Mouse (Mus musculus): ENCODE measurements around the gene Fnip1. TPM values are rescaled to one million over a fixed set of nuclear protein-coding genes. Genes with fewer than 3 reads are reported as not detected.
A peak's percentile ranks its signal among the peaks of the same experiment; 100 is the strongest.
"Not testable (repeated sequence)": the region's sequence is repeated elsewhere in the genome, so short reads cannot be mapped to it uniquely, and the experiment has no call there.

Fnip1 gene
- polyA plus RNA-seq, 1 experiment from 2014 or later = 8.3 TPM

DNA sequence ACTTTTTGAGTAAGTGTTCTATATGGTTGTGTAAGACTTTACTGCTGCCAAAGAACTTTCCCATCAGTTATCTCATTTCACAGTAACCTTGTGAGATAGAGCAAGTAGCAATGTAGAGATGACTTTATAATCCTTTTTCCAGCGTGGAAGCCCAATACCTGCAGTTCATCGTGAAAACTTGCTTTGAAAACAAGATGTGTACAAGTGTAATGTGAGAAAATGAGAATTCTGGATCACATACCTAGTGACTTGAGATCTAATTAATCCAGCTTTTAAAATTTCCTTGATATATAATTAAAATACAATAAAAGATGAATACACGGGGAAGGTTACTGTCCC lies 1.7 kb downstream of the Fnip1 start:
- H3K9ac ChIP-seq (ENCODE audit: low read depth, low read length) = peak overlapping the region; percentile 94; the same call in 1 of the 2 replicates
- no peaks in the 10 kb centered on the region for H3K27me3 ChIP-seq (ENCODE audit: insufficient read depth, low read length)

DNA sequence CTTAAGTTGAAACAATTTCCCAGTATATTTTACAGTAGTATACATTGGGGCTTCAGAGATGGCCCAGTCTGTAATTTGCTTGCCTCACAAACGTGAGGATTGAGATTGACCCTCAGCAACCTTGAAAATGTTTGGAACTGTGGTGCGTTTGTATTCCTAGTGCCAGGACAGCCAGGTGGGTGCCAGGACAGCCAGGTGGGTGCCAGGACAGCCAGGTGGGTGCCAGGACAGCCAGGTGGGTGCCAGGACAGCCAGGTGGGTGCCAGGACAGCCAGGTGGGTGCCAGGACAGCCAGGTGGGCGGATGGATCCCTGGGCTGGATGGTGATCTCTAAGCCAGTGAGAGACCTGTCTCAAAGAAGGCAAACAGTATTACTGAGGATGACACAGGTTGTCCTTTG lies 12.8 kb downstream of the Fnip1 start:
- DNase-seq (ENCODE audit: low spot score); H3K4me3 ChIP-seq (replicated peaks; ENCODE audit: low read depth, low read length); ATAC-seq (replicated peaks; ENCODE audit: low FRiP score, low read depth); H3K9ac ChIP-seq (ENCODE audit: low read depth, low read length); H3K27me3 ChIP-seq (ENCODE audit: insufficient read depth, low read length); H3K27ac ChIP-seq; H3K9me3 ChIP-seq (replicated peaks; ENCODE audit: low read length); H3K4me2 ChIP-seq (ENCODE audit: low read length); H3K36me3 ChIP-seq (ENCODE audit: insufficient read depth, low read length); H3K4me1 ChIP-seq (replicated peaks; ENCODE audit: insufficient read depth, low read length): not testable (repeated sequence)
- WGBS = 87% methylated on average over 3 of the region's 3 CpGs

More for the DNA sequence above, 1.7 kb downstream of the Fnip1 start:
- no peak overlapping the region for H3K27ac ChIP-seq
- DNase-seq (ENCODE audit: low spot score) (no peak), ATAC-seq (replicated peaks; ENCODE audit: low FRiP score, low read depth) (no peak)
- H3K4me2 ChIP-seq (ENCODE audit: low read length) = peak overlapping the region; percentile 74
- WGBS = 50% methylated on average over 3 of the region's 3 CpGs
- no peaks in the 10 kb centered on the region for H3K9me3 ChIP-seq (replicated peaks; ENCODE audit: low read length)
- no peaks in the 10 kb centered on the region for H3K36me3 ChIP-seq (ENCODE audit: insufficient read depth, low read length)
- TF ChIP-seq CTCF (IDR thresholded peaks at IDR 0.05; ENCODE audit: low read depth) = no peak
- peak overlapping the region; percentile 97; the same call in 1 of the 2 replicates for H3K4me3 ChIP-seq (replicated peaks; ENCODE audit: low read depth, low read length)
- peaks cover 5% of the 10 kb centered on the region; the same call in 1 of the 2 replicates for H3K4me1 ChIP-seq (replicated peaks; ENCODE audit: insufficient read depth, low read length)

DNA sequence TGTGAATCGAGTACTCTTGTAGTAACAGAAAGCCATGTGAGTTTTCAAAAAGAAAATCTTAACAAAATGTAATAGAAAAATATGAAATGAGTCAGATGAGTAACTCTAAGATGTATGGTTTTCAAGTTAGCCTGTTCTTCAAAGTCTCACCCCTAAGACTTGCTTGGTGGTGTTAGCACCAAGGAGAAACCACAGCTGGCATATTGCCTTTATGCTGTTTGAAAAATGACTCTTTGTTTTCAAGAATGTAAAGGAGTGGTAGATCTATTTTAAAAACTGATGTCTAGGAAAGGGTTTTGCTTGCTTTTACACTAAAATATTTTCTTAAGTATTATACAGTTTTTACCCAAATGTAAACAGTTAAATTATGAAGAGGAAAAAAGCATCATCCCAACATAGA lies 16.5 kb downstream of the Fnip1 start:
- H3K9me3 ChIP-seq (replicated peaks; ENCODE audit: low read length) = no peaks in the 10 kb centered on the region
- H3K4me1 ChIP-seq (replicated peaks; ENCODE audit: insufficient read depth, low read length) = no peaks in the 10 kb centered on the region
- TF ChIP-seq CTCF (IDR thresholded peaks at IDR 0.05; ENCODE audit: low read depth) = no peak
- no peak overlapping the region for H3K4me2 ChIP-seq (ENCODE audit: low read length)
- ATAC-seq (replicated peaks; ENCODE audit: low FRiP score, low read depth) = no peak
- H3K9ac ChIP-seq (ENCODE audit: low read depth, low read length) = no peak overlapping the region
- H3K27ac ChIP-seq = no peak overlapping the region
- H3K4me3 ChIP-seq (replicated peaks; ENCODE audit: low read depth, low read length) = no peak overlapping the region
- no peaks in the 10 kb centered on the region for H3K36me3 ChIP-seq (ENCODE audit: insufficient read depth, low read length)
- DNase-seq (ENCODE audit: low spot score) = no peak
- WGBS = 61% methylated on average over 1 of the region's 1 CpGs
- H3K27me3 ChIP-seq (ENCODE audit: insufficient read depth, low read length) = no peaks in the 10 kb centered on the region

DNA sequence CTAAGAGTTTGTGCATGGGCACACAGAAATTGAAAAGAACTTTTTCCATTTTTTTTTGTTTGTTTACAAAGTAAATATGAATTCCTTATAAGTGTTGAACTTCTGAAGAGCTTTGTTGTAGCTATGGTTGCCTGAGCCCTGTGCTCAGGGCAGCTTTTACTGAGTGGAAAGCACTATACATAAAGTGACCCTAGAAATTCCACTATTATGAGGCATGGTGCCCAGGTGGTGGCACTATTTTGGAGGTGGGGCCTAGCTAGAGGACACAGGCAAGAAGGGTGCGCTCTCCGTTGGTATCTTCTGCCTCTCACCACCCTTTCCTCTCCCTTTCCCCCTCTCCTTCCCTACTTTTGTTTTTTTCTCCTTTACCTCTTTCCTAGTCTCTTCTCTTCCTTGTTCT lies 18.9 kb downstream of the Fnip1 start:
- H3K36me3 ChIP-seq (ENCODE audit: insufficient read depth, low read length) = no peaks in the 10 kb centered on the region
- no peak for ATAC-seq (replicated peaks; ENCODE audit: low FRiP score, low read depth)
- 86% methylated on average over 2 of the region's 2 CpGs for WGBS
- no peak for DNase-seq (ENCODE audit: low spot score)
- no peak overlapping the region for H3K4me3 ChIP-seq (replicated peaks; ENCODE audit: low read depth, low read length)
- no peaks in the 10 kb centered on the region for H3K4me1 ChIP-seq (replicated peaks; ENCODE audit: insufficient read depth, low read length)
- H3K27ac ChIP-seq = no peak overlapping the region
- no peak overlapping the region for H3K9ac ChIP-seq (ENCODE audit: low read depth, low read length)
- TF ChIP-seq CTCF (IDR thresholded peaks at IDR 0.05; ENCODE audit: low read depth) = no peak
- no peaks in the 10 kb centered on the region for H3K27me3 ChIP-seq (ENCODE audit: insufficient read depth, low read length)
- H3K4me2 ChIP-seq (ENCODE audit: low read length) = no peak overlapping the region
- H3K9me3 ChIP-seq (replicated peaks; ENCODE audit: low read length) = no peaks in the 10 kb centered on the region

DNA sequence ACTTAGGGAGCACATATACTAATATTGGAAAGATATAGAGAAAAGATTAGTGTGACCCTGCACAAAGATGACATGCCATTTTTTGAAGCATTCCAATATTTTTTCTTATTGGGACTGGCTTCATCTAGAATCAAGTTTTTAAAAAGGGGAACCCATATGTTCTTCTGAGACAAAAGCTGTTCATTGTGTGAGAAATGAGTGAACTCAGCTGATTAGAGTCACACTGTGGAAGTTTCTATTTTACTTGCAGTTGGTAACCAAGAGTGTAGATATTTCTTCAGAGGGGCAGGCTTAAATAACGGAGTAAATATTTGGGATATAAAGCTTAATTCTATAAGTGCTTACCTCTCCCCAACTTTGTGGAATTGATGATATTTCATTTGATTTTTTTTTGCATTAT lies 20.2 kb downstream of the Fnip1 start:
- WGBS = 89% methylated on average over 1 of the region's 1 CpGs
- Histone ChIP-seq H3K9ac (ENCODE audit: low read depth, low read length) (no peak overlapping the region), H3K27me3 (ENCODE audit: insufficient read depth, low read length) (no peaks in the 10 kb centered on the region), H3K27ac (no peak overlapping the region), H3K4me1 (replicated peaks; ENCODE audit: insufficient read depth, low read length) (no peaks in the 10 kb centered on the region), H3K4me2 (ENCODE audit: low read length) (no peak overlapping the region), H3K36me3 (ENCODE audit: insufficient read depth, low read length) (no peaks in the 10 kb centered on the region), H3K4me3 (replicated peaks; ENCODE audit: low read depth, low read length) (no peak overlapping the region), H3K9me3 (replicated peaks; ENCODE audit: low read length) (no peaks in the 10 kb centered on the region)
- no peak for TF ChIP-seq CTCF (IDR thresholded peaks at IDR 0.05; ENCODE audit: low read depth)
- DNase-seq (ENCODE audit: low spot score) = no peak
- ATAC-seq (replicated peaks; ENCODE audit: low FRiP score, low read depth) = no peak

- 0 out of 2 replicates have a peak, but pooled peaks cover 5% of the 10 kb centered on the region for H3K4me1 ChIP-seq (replicated peaks; ENCODE audit: insufficient read depth, low read length)
- H3K36me3 ChIP-seq (ENCODE audit: insufficient read depth, low read length) = no peaks in the 10 kb centered on the region
- H3K27ac ChIP-seq = peak overlapping the region; percentile 5; the same call in 1 of the 2 replicates
- no peak for TF ChIP-seq CTCF (IDR thresholded peaks at IDR 0.05; ENCODE audit: low read depth)
- no peak overlapping the region for H3K9ac ChIP-seq (ENCODE audit: low read depth, low read length)
- no peak overlapping the region for H3K4me2 ChIP-seq (ENCODE audit: low read length)
- ATAC-seq (replicated peaks; ENCODE audit: low FRiP score, low read depth) (no peak), DNase-seq (ENCODE audit: low spot score) (peak; percentile 29)
- no peaks in the 10 kb centered on the region for H3K9me3 ChIP-seq (replicated peaks; ENCODE audit: low read length)
- no peaks in the 10 kb centered on the region for H3K27me3 ChIP-seq (ENCODE audit: insufficient read depth, low read length)
- no peak overlapping the region for H3K4me3 ChIP-seq (replicated peaks; ENCODE audit: low read depth, low read length)
- 45% methylated on average over 3 of the region's 3 CpGs for WGBS
Observed at GRCm38 (mm10) chr11:54464557-54465244, 26.7 kb downstream of the Fnip1 start.

GRCm38 (mm10) chr11:54472231-54472630 lies 34.2 kb downstream of the Fnip1 start:
- H3K9me3 ChIP-seq (replicated peaks; ENCODE audit: low read length) = no peaks in the 10 kb centered on the region
- no peak overlapping the region for H3K4me3 ChIP-seq (replicated peaks; ENCODE audit: low read depth, low read length)
- H3K4me2 ChIP-seq (ENCODE audit: low read length) = no peak overlapping the region
- H3K27ac ChIP-seq = no peak overlapping the region
- no peaks in the 10 kb centered on the region for H3K27me3 ChIP-seq (ENCODE audit: insufficient read depth, low read length)
- 90% methylated on average over 4 of the region's 4 CpGs for WGBS
- ATAC-seq (replicated peaks; ENCODE audit: low FRiP score, low read depth) = no peak
- H3K4me1 ChIP-seq (replicated peaks; ENCODE audit: insufficient read depth, low read length) = no peaks in the 10 kb centered on the region
- no peak overlapping the region for H3K9ac ChIP-seq (ENCODE audit: low read depth, low read length)
- no peak for TF ChIP-seq CTCF (IDR thresholded peaks at IDR 0.05; ENCODE audit: low read depth)
- DNase-seq (ENCODE audit: low spot score) = no peak
- H3K36me3 ChIP-seq (ENCODE audit: insufficient read depth, low read length) = 0 out of 2 replicates have a peak, but pooled peaks cover 9% of the 10 kb centered on the region
